Mouse (Mus musculus) midbrain, embryonic 16.5 days (tissue): ENCODE measurements around the gene Unk. TPM values are rescaled to one million over a fixed set of nuclear protein-coding genes. Genes with fewer than 3 reads are reported as not detected.
A peak's percentile ranks its signal among the peaks of the same experiment; 100 is the strongest.

Experiments
- ATAC-seq: fragments of 200-750 bp; cut with Nextera tagmentation; 2 replicates; pipeline ENCODE4 v1.8.0; 2017; ENCODE audit warnings: moderate TSS enrichment
- H3K27ac ChIP-seq: fragments of 300-500 bp; sonication (generic); 2 replicates; pipeline ENCODE4 v1.5.1; 2014; ENCODE audit warnings: mild to moderate bottlenecking, low read length, mixed read lengths
- H3K27me3 ChIP-seq: fragments of 300-500 bp; sonication (generic); 2 replicates; pipeline ENCODE4 v1.6.1; 2014; ENCODE audit warnings: low read depth, low read length, mixed read lengths; ENCODE audit not compliant: control insufficient read depth, insufficient read depth
- H3K36me3 ChIP-seq: fragments of 300-500 bp; sonication (generic); 2 replicates; pipeline ENCODE4 v1.6.1; 2014; ENCODE audit warnings: mild to moderate bottlenecking, low read length, moderate library complexity, mixed read lengths; ENCODE audit not compliant: control insufficient read depth, insufficient read depth
- H3K4me1 ChIP-seq: fragments of 300-500 bp; sonication (generic); 2 replicates; pipeline ENCODE4 v1.6.1; 2014; ENCODE audit warnings: mild to moderate bottlenecking, low read length, mixed read lengths; ENCODE audit not compliant: control insufficient read depth, insufficient read depth
- H3K4me2 ChIP-seq: fragments of 300-500 bp; sonication (generic); 2 replicates; pipeline ENCODE4 v1.6.1; 2014; ENCODE audit warnings: mild to moderate bottlenecking, low read length, mixed read lengths
- H3K4me3 ChIP-seq: fragments of 300-500 bp; sonication (generic); 2 replicates; pipeline ENCODE4 v1.5.1; 2014; ENCODE audit warnings: low read depth, mild to moderate bottlenecking, low read length, moderate library complexity, mixed read lengths
- H3K9ac ChIP-seq: fragments of 300-500 bp; sonication (generic); 2 replicates; pipeline ENCODE4 v1.6.1; 2014; ENCODE audit warnings: low read depth, low read length, mixed read lengths
- H3K9me3 ChIP-seq: fragments of 300-500 bp; sonication (generic); replicated peaks from 2 replicates; pipeline ENCODE4 v1.6.1; 2014; ENCODE audit warnings: mild to moderate bottlenecking, low read length, mixed read lengths; ENCODE audit not compliant: control insufficient read depth, poor library complexity, severe bottlenecking
- WGBS: fragments of 180-500 bp; shearing (Covaris S2); extraction: QIAGEN DNeasy Blood & Tissue Kit; methylation state at CpG from one replicate; pipeline ENCODE4 v1.1.7; 2014; 5-methylcytosine and 5-hydroxymethylcytosine counted together
- polyA plus RNA-seq: library from polyadenylated mRNA; unstranded; fragments of >200 nt; fragmentation: Nextera tagmentation; extraction: Ambion mirVana; gene quantifications from 2 replicates; pipeline ENCODE4 v1.2.1, GENCODE M21; 2015

Unk gene
- polyA plus RNA-seq, 1 experiment from 2014 or later: 36.6 TPM

- no peak for ATAC-seq
- no peak overlapping the region for H3K27ac ChIP-seq
- H3K4me1 ChIP-seq: no peaks in the 10 kb centered on the region
- no peak overlapping the region for H3K4me2 ChIP-seq
- H3K36me3 ChIP-seq: no peaks in the 10 kb centered on the region
- no peaks in the 10 kb centered on the region for H3K9me3 ChIP-seq
- H3K4me3 ChIP-seq: no peak overlapping the region
- no peaks in the 10 kb centered on the region for H3K27me3 ChIP-seq
- 92% methylated on average over 5 of the region's 5 CpGs for WGBS
- no peak overlapping the region for H3K9ac ChIP-seq
Measured at GRCm38 (mm10) chr11:116096213-116097108, 66.3 kb downstream of the Unk start.

DNA sequence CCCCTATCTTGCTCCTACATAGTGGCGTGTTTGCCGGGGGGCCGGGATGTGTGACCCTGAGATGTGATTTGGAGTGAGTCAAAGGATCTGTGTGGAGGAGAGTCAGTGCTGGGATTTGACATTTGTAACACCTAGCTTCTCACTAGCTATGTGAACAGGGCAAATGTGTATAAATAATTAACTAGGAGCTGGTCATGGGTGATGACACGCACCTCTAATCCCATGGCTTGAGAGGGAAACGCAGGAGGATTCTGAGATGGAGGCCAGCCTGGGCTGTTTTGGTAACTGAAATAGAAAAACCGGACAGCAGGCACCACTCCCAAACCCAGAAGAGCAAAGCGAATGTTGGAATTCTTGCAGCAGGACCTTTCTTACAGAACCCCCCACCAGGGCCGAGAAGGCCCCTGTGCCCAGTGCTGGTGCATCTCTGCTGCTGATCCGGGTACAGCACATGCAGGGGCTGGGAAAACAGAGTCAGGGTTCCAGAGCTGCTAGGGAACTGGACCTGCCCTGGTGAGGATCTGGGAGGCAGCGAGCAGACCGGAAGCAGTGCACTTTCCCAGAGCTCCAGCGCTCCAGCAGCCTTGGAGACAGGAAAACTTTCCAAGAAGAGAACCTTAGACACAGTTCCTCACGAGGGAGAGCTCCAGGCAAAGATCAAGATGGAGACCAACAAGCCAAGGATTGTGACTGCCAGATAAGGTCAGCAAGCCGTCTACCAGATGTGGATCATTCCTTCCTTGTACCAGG lies 68.8 kb downstream of the Unk start:
- 81% methylated on average over 14 of the region's 14 CpGs for WGBS
- Histone ChIP-seq H3K9ac (no peak overlapping the region), H3K36me3 (no peaks in the 10 kb centered on the region), H3K27ac (no peak overlapping the region), H3K9me3 (no peaks in the 10 kb centered on the region), H3K27me3 (no peaks in the 10 kb centered on the region), H3K4me3 (no peak overlapping the region), H3K4me1 (no peaks in the 10 kb centered on the region), H3K4me2 (no peak overlapping the region)
- ATAC-seq: no peak

- no peak overlapping the region for H3K4me3 ChIP-seq
- H3K27ac ChIP-seq: no peak overlapping the region
- no peaks in the 10 kb centered on the region for H3K4me1 ChIP-seq
- H3K9me3 ChIP-seq: no peaks in the 10 kb centered on the region
- H3K4me2 ChIP-seq: no peak overlapping the region
- 94% methylated on average over 6 of the region's 6 CpGs for WGBS
- H3K9ac ChIP-seq: no peak overlapping the region
- H3K27me3 ChIP-seq: no peaks in the 10 kb centered on the region
- no peak for ATAC-seq
- H3K36me3 ChIP-seq: no peaks in the 10 kb centered on the region
Measured at GRCm38 (mm10) chr11:116099462-116099861, 69.3 kb downstream of the Unk start.

- Histone ChIP-seq H3K27me3 (no peaks in the 10 kb centered on the region), H3K36me3 (no peaks in the 10 kb centered on the region), H3K4me3 (no peak overlapping the region), H3K27ac (no peak overlapping the region), H3K4me1 (no peaks in the 10 kb centered on the region), H3K9me3 (no peaks in the 10 kb centered on the region), H3K9ac (no peak overlapping the region), H3K4me2 (no peak overlapping the region)
- 81% methylated on average over 6 of the region's 6 CpGs for WGBS
- ATAC-seq: no peak
Measured at GRCm38 (mm10) chr11:116100385-116100784, 70.3 kb downstream of the Unk start.

- Histone ChIP-seq H3K36me3 (no peaks in the 10 kb centered on the region), H3K4me3 (no peak overlapping the region), H3K9me3 (no peaks in the 10 kb centered on the region), H3K4me2 (no peak overlapping the region), H3K9ac (no peak overlapping the region), H3K27ac (peak overlapping the region; percentile 79), H3K4me1 (no peaks in the 10 kb centered on the region), H3K27me3 (peaks cover 4% of the 10 kb centered on the region)
- no peak for ATAC-seq
- 84% methylated on average over 7 of the region's 7 CpGs for WGBS
Measured at GRCm38 (mm10) chr11:116100839-116101238, 70.7 kb downstream of the Unk start.

GRCm38 (mm10) chr11:116101931-116102381 lies 71.8 kb downstream of the Unk start:
- no peak overlapping the region for H3K4me3 ChIP-seq
- H3K36me3 ChIP-seq: no peaks in the 10 kb centered on the region
- ATAC-seq: peak; percentile 90
- no peak overlapping the region for H3K9ac ChIP-seq
- no peaks in the 10 kb centered on the region for H3K9me3 ChIP-seq
- H3K27me3 ChIP-seq: peaks cover 15% of the 10 kb centered on the region
- no peaks in the 10 kb centered on the region for H3K4me1 ChIP-seq
- H3K27ac ChIP-seq: peak overlapping the region; percentile 79
- 25% methylated on average over 11 of the region's 11 CpGs for WGBS
- H3K4me2 ChIP-seq: no peak overlapping the region

GRCm38 (mm10) chr11:116102472-116102871 lies 72.3 kb downstream of the Unk start:
- no peak for ATAC-seq
- Histone ChIP-seq H3K9ac (no peak overlapping the region), H3K27ac (peak overlapping the region; percentile 79), H3K4me3 (no peak overlapping the region), H3K4me1 (no peaks in the 10 kb centered on the region), H3K27me3 (peaks cover 20% of the 10 kb centered on the region), H3K36me3 (no peaks in the 10 kb centered on the region), H3K4me2 (no peak overlapping the region), H3K9me3 (no peaks in the 10 kb centered on the region)
- WGBS: 45% methylated on average over 3 of the region's 4 CpGs

DNA sequence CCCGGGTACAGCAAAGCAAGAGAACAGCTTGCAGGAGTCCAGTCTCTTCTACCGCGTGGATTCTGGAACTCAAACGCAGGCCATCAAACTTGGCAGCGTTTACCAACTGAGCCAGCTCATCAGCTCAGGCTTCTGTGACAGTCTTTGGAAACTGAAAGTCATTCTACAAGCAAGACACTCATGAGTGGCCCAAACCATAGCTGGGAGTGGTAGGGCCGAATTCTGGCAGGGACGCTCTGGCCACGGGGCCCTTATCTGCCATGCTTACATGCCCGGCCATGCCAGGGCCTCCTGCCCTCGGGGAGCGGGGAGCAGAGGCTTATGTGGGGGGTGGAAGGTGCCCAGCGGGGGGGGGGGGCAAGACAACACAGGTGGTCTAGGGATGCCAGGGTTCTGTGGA lies 73.5 kb downstream of the Unk start:
- WGBS: 81% methylated on average over 12 of the region's 12 CpGs
- no peaks in the 10 kb centered on the region for H3K4me1 ChIP-seq
- no peaks in the 10 kb centered on the region for H3K36me3 ChIP-seq
- no peaks in the 10 kb centered on the region for H3K9me3 ChIP-seq
- H3K27me3 ChIP-seq: peaks cover 31% of the 10 kb centered on the region
- H3K9ac ChIP-seq: no peak overlapping the region
- H3K4me3 ChIP-seq: no peak overlapping the region
- H3K4me2 ChIP-seq: no peak overlapping the region
- ATAC-seq: no peak
- H3K27ac ChIP-seq: peak overlapping the region; percentile 10; the same call in 1 of the 2 replicates
